Mouse (Mus musculus) midbrain, embryonic 14.5 days (tissue): ENCODE data around the gene Zfp345. TPM values are rescaled to one million over a fixed set of nuclear protein-coding genes. Genes with fewer than 3 reads are reported as not detected.

Source experiments
- polyA plus RNA-seq: library from polyadenylated mRNA; unstranded; fragments of >200 nt; fragmentation: Nextera tagmentation; extraction: Ambion mirVana; gene quantifications from 2 replicates; pipeline ENCODE4 v1.2.1, GENCODE M21; 2014

Gene Zfp345
- polyA plus RNA-seq, 1 experiment from 2014 or later, result not detected

Other genes starting within 250 kb of the Zfp345 start
- gene Gm21994, start 229.5 kb downstream of the Zfp345 start, polyA plus RNA-seq, result 1.8 and 2.8 TPM in 2 replicates
- gene Gm14124, start 227.6 kb downstream of the Zfp345 start, polyA plus RNA-seq, result 0.12 TPM in 1 of 2 replicates, not detected in the other
- 0.95 and 0.98 TPM in 2 replicates for gene Gm10130, start 161.4 kb downstream of the Zfp345 start, polyA plus RNA-seq
- gene 3300002I08Rik, start 122.3 kb downstream of the Zfp345 start, polyA plus RNA-seq, result 14.8 and 19.7 TPM in 2 replicates
- 8.0 and 9.9 TPM in 2 replicates for gene Zfp442, start 33.6 kb downstream of the Zfp345 start, polyA plus RNA-seq
- 0.30 and 0.58 TPM in 2 replicates for gene Cst7, start 85.3 kb upstream of the Zfp345 start, polyA plus RNA-seq
- 33.4 and 42.5 TPM in 2 replicates for gene Apmap, start 123.5 kb upstream of the Zfp345 start, polyA plus RNA-seq
- gene Acss1, start 183.4 kb upstream of the Zfp345 start, polyA plus RNA-seq, result 15.2 and 19.9 TPM in 2 replicates
- not detected in 2 replicates for gene Vsx1, start 204.3 kb upstream of the Zfp345 start, polyA plus RNA-seq